Mouse (Mus musculus) embryonic facial prominence, embryonic 15.5 days (tissue): ENCODE measurements around the gene Tacr2. TPM values are rescaled to one million over a fixed set of nuclear protein-coding genes. Genes with fewer than 3 reads are reported as not detected.

Experiments
- ATAC-seq: fragments of 200-750 bp; cut with Nextera tagmentation; 2 replicates; pipeline ENCODE4 v1.8.0; 2017; ENCODE audit warnings: low read depth, moderate TSS enrichment; ENCODE audit not compliant: insufficient number of reproducible peaks, low FRiP score, low TSS enrichment
- H3K27ac ChIP-seq: fragments of 300-500 bp; sonication (generic); replicated peaks from 2 replicates; pipeline ENCODE4 v1.5.1; 2015; ENCODE audit warnings: mild to moderate bottlenecking, inconsistent platforms
- H3K27me3 ChIP-seq: fragments of 300-500 bp; sonication (generic); 2 replicates; pipeline ENCODE4 v1.6.1; 2015; ENCODE audit warnings: inconsistent platforms
- H3K36me3 ChIP-seq: fragments of 300-500 bp; sonication (generic); 2 replicates; pipeline ENCODE4 v1.6.1; 2015; ENCODE audit warnings: mild to moderate bottlenecking, inconsistent platforms
- H3K4me1 ChIP-seq: fragments of 300-500 bp; sonication (generic); 2 replicates; pipeline ENCODE4 v1.6.1; 2015; ENCODE audit warnings: inconsistent platforms
- H3K4me2 ChIP-seq: fragments of 300-500 bp; sonication (generic); replicated peaks from 2 replicates; pipeline ENCODE4 v1.6.1; 2015; ENCODE audit warnings: mild to moderate bottlenecking, inconsistent platforms
- H3K4me3 ChIP-seq: fragments of 300-500 bp; sonication (generic); replicated peaks from 2 replicates; pipeline ENCODE4 v1.5.1; 2015; ENCODE audit warnings: mild to moderate bottlenecking, inconsistent platforms
- H3K9ac ChIP-seq: fragments of 300-500 bp; sonication (generic); 2 replicates; pipeline ENCODE4 v1.6.1; 2015; ENCODE audit warnings: inconsistent platforms
- H3K9me3 ChIP-seq: fragments of 300-500 bp; sonication (generic); replicated peaks from 2 replicates; pipeline ENCODE4 v1.6.1; 2016; ENCODE audit warnings: inconsistent platforms
- WGBS: fragments of 180-500 bp; shearing (Covaris S2); methylation state at CpG from one replicate; pipeline ENCODE4 v1.1.7; 2015; 5-methylcytosine and 5-hydroxymethylcytosine counted together
- polyA plus RNA-seq: library from polyadenylated mRNA; unstranded; fragments of >200 nt; fragmentation: Nextera tagmentation; extraction: Ambion mirVana; gene quantifications from 2 replicates; pipeline ENCODE4 v1.2.1, GENCODE M21; 2015

Tacr2 gene
- polyA plus RNA-seq, 1 experiment from 2014 or later: not detected

GRCm38 (mm10) chr10:62242358-62242757 is 9.9 kb upstream of the Tacr2 start:
- H3K4me3 ChIP-seq: no peak overlapping the region
- no peaks in the 10 kb centered on the region for H3K27me3 ChIP-seq
- no peaks in the 10 kb centered on the region for H3K9me3 ChIP-seq
- H3K27ac ChIP-seq: no peak overlapping the region
- H3K4me2 ChIP-seq: no peak overlapping the region
- ATAC-seq: no peak
- H3K36me3 ChIP-seq: no peaks in the 10 kb centered on the region
- no peak overlapping the region for H3K9ac ChIP-seq
- H3K4me1 ChIP-seq: no peaks in the 10 kb centered on the region
- 69% methylated on average over 10 of the region's 10 CpGs for WGBS

DNA sequence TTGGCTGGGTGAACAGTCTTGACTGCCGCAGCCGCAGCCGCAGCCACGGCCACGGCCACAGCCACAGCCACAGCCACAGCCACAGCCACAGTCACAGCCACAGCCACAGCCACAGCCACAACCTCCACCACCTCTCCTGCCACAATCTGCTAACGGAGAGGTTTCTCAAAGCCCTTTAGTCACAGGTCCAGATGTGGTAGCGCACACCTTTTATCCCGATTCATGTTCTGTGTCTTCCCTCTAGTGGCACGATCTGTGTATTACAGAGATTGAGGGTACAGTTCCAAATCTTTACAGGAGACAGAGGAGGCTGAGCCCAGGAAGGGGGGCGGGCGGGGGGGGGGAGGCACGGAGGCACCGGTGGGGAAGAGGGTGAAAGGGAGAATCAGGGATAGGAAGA is 9.3 kb upstream of the Tacr2 start:
- no peak for ATAC-seq
- peaks cover 4% of the 10 kb centered on the region; the same call in 1 of the 2 replicates for H3K4me1 ChIP-seq
- H3K27me3 ChIP-seq: no peaks in the 10 kb centered on the region
- H3K36me3 ChIP-seq: no peaks in the 10 kb centered on the region
- H3K4me3 ChIP-seq: no peak overlapping the region
- WGBS: 48% methylated on average over 13 of the region's 13 CpGs
- no peaks in the 10 kb centered on the region for H3K9me3 ChIP-seq
- no peak overlapping the region for H3K9ac ChIP-seq
- no peak overlapping the region for H3K27ac ChIP-seq
- H3K4me2 ChIP-seq: no peak overlapping the region

GRCm38 (mm10) chr10:62244067-62244466 is 8.2 kb upstream of the Tacr2 start:
- H3K4me2 ChIP-seq: no peak overlapping the region
- H3K9me3 ChIP-seq: no peaks in the 10 kb centered on the region
- H3K27ac ChIP-seq: no peak overlapping the region
- H3K4me1 ChIP-seq: peaks cover 7% of the 10 kb centered on the region; the same call in 1 of the 2 replicates
- WGBS: 89% methylated on average over 9 of the region's 9 CpGs
- ATAC-seq: no peak
- H3K36me3 ChIP-seq: no peaks in the 10 kb centered on the region
- no peaks in the 10 kb centered on the region for H3K27me3 ChIP-seq
- no peak overlapping the region for H3K9ac ChIP-seq
- H3K4me3 ChIP-seq: no peak overlapping the region

DNA sequence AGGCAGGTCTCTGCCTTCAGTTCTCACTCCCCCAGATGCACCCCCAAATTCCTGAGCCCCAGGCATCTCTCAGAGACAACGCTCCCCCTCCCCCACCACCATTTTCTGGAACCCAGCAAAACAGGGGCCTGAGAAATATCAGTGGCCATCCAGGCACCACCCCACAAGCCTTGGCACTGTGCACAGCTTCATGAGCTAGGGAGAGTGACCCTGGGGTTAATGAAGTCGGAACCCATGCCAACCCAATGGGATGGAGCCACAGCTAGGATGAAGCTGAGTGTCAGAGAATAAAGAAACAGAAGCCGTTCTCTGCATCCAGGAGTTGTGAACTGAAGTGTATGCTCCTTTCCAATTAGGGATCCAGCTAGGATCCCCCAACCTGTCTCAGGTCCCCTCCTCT is 5.1 kb upstream of the Tacr2 start:
- Histone ChIP-seq H3K4me2 (no peak overlapping the region), H3K9ac (no peak overlapping the region), H3K27ac (no peak overlapping the region), H3K4me3 (no peak overlapping the region), H3K9me3 (no peaks in the 10 kb centered on the region), H3K36me3 (no peaks in the 10 kb centered on the region), H3K4me1 (peaks cover 8% of the 10 kb centered on the region), H3K27me3 (no peaks in the 10 kb centered on the region)
- ATAC-seq: no peak
- WGBS: 55% methylated on average over 3 of the region's 3 CpGs

GRCm38 (mm10) chr10:62247815-62248214 is 4.4 kb upstream of the Tacr2 start:
- Histone ChIP-seq H3K9ac (no peak overlapping the region), H3K27ac (no peak overlapping the region)
- WGBS: 35% methylated on average over 8 of the region's 8 CpGs

GRCm38 (mm10) chr10:62252496-62253235 is 428 bp downstream of the Tacr2 start:
- ATAC-seq: no peak
- Histone ChIP-seq H3K4me1 (peaks cover 9% of the 10 kb centered on the region), H3K36me3 (no peaks in the 10 kb centered on the region), H3K9me3 (no peaks in the 10 kb centered on the region), H3K4me2 (no peak overlapping the region), H3K4me3 (no peak overlapping the region), H3K9ac (no peak overlapping the region), H3K27ac (no peak overlapping the region), H3K27me3 (no peaks in the 10 kb centered on the region)
- 88% methylated on average over 27 of the region's 27 CpGs for WGBS

More at GRCm38 (mm10) chr10:62247815-62248214, 4.4 kb upstream of the Tacr2 start:
- no peak overlapping the region for H3K4me2 ChIP-seq
- no peaks in the 10 kb centered on the region for H3K9me3 ChIP-seq
- H3K27me3 ChIP-seq: no peaks in the 10 kb centered on the region
- H3K4me3 ChIP-seq: no peak overlapping the region
- peaks cover 10% of the 10 kb centered on the region for H3K4me1 ChIP-seq
- H3K36me3 ChIP-seq: no peaks in the 10 kb centered on the region
- ATAC-seq: 0 out of 2 replicates have a peak, but pooled peaks have one; percentile 65

- H3K4me2 ChIP-seq: no peak overlapping the region
- no peak for ATAC-seq
- no peaks in the 10 kb centered on the region for H3K27me3 ChIP-seq
- no peaks in the 10 kb centered on the region for H3K9me3 ChIP-seq
- 86% methylated on average over 5 of the region's 5 CpGs for WGBS
- H3K9ac ChIP-seq: no peak overlapping the region
- H3K4me1 ChIP-seq: no peaks in the 10 kb centered on the region; the same call in 1 of the 2 replicates
- no peaks in the 10 kb centered on the region for H3K36me3 ChIP-seq
- H3K4me3 ChIP-seq: no peak overlapping the region
- H3K27ac ChIP-seq: no peak overlapping the region
These were observed 6.1 kb downstream of the Tacr2 start for GRCm38 (mm10) chr10:62258298-62258697.

GRCm38 (mm10) chr10:62261115-62261886 is 9.1 kb downstream of the Tacr2 start:
- H3K4me2 ChIP-seq: no peak overlapping the region
- H3K27ac ChIP-seq: no peak overlapping the region
- H3K36me3 ChIP-seq: no peaks in the 10 kb centered on the region
- peak; percentile 64 for ATAC-seq
- no peak overlapping the region for H3K9ac ChIP-seq
- no peaks in the 10 kb centered on the region for H3K27me3 ChIP-seq
- 14% methylated on average over 18 of the region's 18 CpGs for WGBS
- no peak overlapping the region for H3K4me3 ChIP-seq
- H3K4me1 ChIP-seq: no peaks in the 10 kb centered on the region; the same call in 1 of the 2 replicates
- no peaks in the 10 kb centered on the region for H3K9me3 ChIP-seq

- no peak overlapping the region for H3K27ac ChIP-seq
- no peaks in the 10 kb centered on the region for H3K36me3 ChIP-seq
- 61% methylated on average over 2 of the region's 2 CpGs for WGBS
- no peak overlapping the region for H3K4me2 ChIP-seq
- no peak overlapping the region for H3K9ac ChIP-seq
- no peak for ATAC-seq
- H3K4me3 ChIP-seq: no peak overlapping the region
- no peaks in the 10 kb centered on the region for H3K9me3 ChIP-seq
- no peaks in the 10 kb centered on the region; the same call in 1 of the 2 replicates for H3K4me1 ChIP-seq
- no peaks in the 10 kb centered on the region for H3K27me3 ChIP-seq
These were observed 12.1 kb downstream of the Tacr2 start for GRCm38 (mm10) chr10:62264299-62264698.

GRCm38 (mm10) chr10:62269278-62269677 is 17.0 kb downstream of the Tacr2 start:
- Histone ChIP-seq H3K27ac (no peak overlapping the region), H3K4me1 (no peaks in the 10 kb centered on the region), H3K9ac (no peak overlapping the region), H3K4me2 (no peak overlapping the region), H3K27me3 (no peaks in the 10 kb centered on the region), H3K9me3 (no peaks in the 10 kb centered on the region), H3K36me3 (peaks cover 10% of the 10 kb centered on the region), H3K4me3 (no peak overlapping the region)
- no peak for ATAC-seq
- WGBS: 82% methylated on average over 16 of the region's 16 CpGs

DNA sequence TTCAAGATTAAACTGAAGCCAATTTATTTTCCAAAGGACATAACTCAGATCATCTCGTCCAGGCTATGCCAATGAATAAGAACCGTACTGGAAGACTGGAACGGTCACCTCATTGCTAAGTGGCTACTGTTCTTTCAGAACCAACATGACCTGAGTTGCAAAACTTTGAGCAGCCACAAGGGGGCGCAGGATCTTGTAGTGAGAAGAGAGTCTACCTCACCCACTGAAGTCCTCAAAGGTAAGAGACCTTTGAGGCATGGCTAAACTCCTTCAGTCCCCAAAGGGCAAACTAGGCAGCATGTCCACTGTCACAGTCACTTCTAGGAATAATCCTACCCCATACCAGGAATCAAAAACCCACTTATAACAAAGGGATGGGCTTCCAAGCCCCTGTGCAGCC is 23.0 kb downstream of the Tacr2 start:
- Histone ChIP-seq H3K27ac (no peak overlapping the region), H3K9ac (no peak overlapping the region), H3K36me3 (peaks cover 21% of the 10 kb centered on the region), H3K4me1 (no peaks in the 10 kb centered on the region), H3K9me3 (no peaks in the 10 kb centered on the region), H3K4me3 (no peak overlapping the region), H3K27me3 (no peaks in the 10 kb centered on the region), H3K4me2 (no peak overlapping the region)
- no peak for ATAC-seq
- 28% methylated on average over 4 of the region's 4 CpGs for whole genome bisulfite sequencing
